Mouse (Mus musculus): ENCODE measurements around the gene Cdhr4. TPM values are rescaled to one million over a fixed set of nuclear protein-coding genes. Genes with fewer than 3 reads are reported as not detected.

The Cdhr4 gene
- polyA plus RNA-seq, 1 experiment, result 7.3 TPM

DNA sequence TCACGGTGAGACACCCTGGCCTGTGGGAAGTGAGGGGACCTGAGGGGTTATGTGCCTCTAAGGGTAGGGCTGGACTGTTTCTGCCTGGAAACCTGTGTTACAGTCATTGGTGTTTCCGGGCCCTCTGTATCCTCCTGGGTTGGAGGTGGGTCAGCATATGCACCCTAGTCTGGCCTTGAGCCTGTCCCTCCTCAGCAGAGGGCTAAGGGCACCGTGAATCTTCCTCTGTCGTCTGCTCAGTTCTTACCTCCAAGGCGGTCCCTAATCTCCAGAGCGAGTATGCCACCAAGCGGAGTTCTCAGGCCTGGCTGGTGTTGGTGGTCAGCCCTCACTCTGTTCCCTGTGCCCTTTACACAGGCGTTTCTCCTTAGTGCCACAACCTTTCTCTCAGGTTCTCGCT is 29.4 kb upstream of the Cdhr4 start:
- H3K27ac ChIP-seq (ENCODE audit: control insufficient read depth, insufficient read depth, low read length), result no peak overlapping the region
- no peaks in the 10 kb centered on the region; the same call in 1 of the 2 replicates for H3K36me3 ChIP-seq (ENCODE audit: control insufficient read depth, insufficient read depth, low read length)
- H3K4me1 ChIP-seq (replicated peaks; ENCODE audit: control insufficient read depth, insufficient read depth, low read length), result no peaks in the 10 kb centered on the region
- H3K27me3 ChIP-seq (ENCODE audit: control insufficient read depth, insufficient read depth, low read length), result no peaks in the 10 kb centered on the region
- 97% methylated on average over 9 of the region's 9 CpGs for WGBS
- H3K4me3 ChIP-seq (ENCODE audit: control insufficient read depth, insufficient read depth, low read length), result no peak overlapping the region
- no peak for DNase-seq
- no peak for TF ChIP-seq CTCF (IDR thresholded peaks at IDR 0.05; ENCODE audit: borderline replicate concordance, control insufficient read depth, extremely low read depth, insufficient read depth, low read length, poor library complexity)
- no peak for TF ChIP-seq POLR2A (IDR thresholded peaks at IDR 0.05; ENCODE audit: control insufficient read depth, extremely low read depth, insufficient read depth, low read length, poor library complexity)

DNA sequence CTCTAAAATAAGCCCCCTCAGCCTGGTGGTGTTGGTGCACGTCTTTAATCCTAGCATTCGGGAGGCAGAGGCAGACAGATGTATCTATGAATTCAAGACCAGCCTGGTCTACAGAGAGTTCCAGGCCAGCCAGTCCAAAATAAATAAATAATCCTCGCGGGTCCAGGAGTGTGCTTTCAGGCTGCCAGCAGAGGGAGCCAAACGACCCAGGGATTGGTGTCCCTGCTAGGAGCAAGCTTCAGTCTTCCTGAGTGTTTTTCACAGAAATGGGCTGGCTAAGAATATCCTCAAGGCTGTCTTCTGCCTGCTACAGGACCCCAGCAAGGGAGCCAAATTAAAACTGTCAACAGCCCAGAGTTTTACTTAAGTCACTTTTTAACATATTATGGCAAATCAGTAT is 28.6 kb upstream of the Cdhr4 start:
- Histone ChIP-seq H3K27ac (ENCODE audit: control insufficient read depth, insufficient read depth, low read length) (no peak overlapping the region), H3K27me3 (ENCODE audit: control insufficient read depth, insufficient read depth, low read length) (no peaks in the 10 kb centered on the region), H3K36me3 (ENCODE audit: control insufficient read depth, insufficient read depth, low read length) (no peaks in the 10 kb centered on the region), H3K4me1 (replicated peaks; ENCODE audit: control insufficient read depth, insufficient read depth, low read length) (no peaks in the 10 kb centered on the region), H3K4me3 (ENCODE audit: control insufficient read depth, insufficient read depth, low read length) (no peak overlapping the region)
- TF ChIP-seq POLR2A (IDR thresholded peaks at IDR 0.05; ENCODE audit: control insufficient read depth, extremely low read depth, insufficient read depth, low read length, poor library complexity) (no peak), CTCF (IDR thresholded peaks at IDR 0.05; ENCODE audit: borderline replicate concordance, control insufficient read depth, extremely low read depth, insufficient read depth, low read length, poor library complexity) (peak; percentile 81; the same call in 1 of the 2 replicates)
- WGBS, result 17% methylated on average over 5 of the region's 5 CpGs
- DNase-seq, result peak; percentile 66

GRCm38 (mm10) chr9:107964681-107965080 is 27.6 kb upstream of the Cdhr4 start:
- Histone ChIP-seq H3K4me1 (replicated peaks; ENCODE audit: control insufficient read depth, insufficient read depth, low read length) (no peaks in the 10 kb centered on the region), H3K36me3 (ENCODE audit: control insufficient read depth, insufficient read depth, low read length) (no peaks in the 10 kb centered on the region), H3K4me3 (ENCODE audit: control insufficient read depth, insufficient read depth, low read length) (no peak overlapping the region), H3K27ac (ENCODE audit: control insufficient read depth, insufficient read depth, low read length) (no peak overlapping the region), H3K27me3 (ENCODE audit: control insufficient read depth, insufficient read depth, low read length) (no peaks in the 10 kb centered on the region)
- WGBS, result 98% methylated on average over 9 of the region's 9 CpGs
- TF ChIP-seq POLR2A (IDR thresholded peaks at IDR 0.05; ENCODE audit: control insufficient read depth, extremely low read depth, insufficient read depth, low read length, poor library complexity), result no peak
- no peak for TF ChIP-seq CTCF (IDR thresholded peaks at IDR 0.05; ENCODE audit: borderline replicate concordance, control insufficient read depth, extremely low read depth, insufficient read depth, low read length, poor library complexity)
- no peak for DNase-seq

DNA sequence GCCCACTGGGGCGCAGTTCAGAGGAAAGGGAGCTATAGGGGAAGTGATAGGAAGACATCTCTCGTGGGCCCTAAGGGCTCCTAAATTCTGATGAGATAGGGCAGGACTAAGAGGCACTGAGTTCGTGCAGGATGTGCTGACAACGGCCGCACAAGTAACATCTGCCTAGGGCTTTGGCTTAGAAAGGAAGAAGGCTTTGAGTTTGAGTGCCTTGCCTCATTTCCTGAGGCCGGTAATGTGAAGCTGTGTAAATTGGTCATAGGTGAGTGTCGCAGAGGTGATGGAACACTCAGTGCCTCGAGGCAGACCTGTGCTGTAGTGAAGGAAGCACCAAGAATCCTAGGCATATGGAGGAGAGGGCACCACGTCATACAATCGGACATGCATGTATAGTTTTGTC is 25.6 kb upstream of the Cdhr4 start:
- H3K27ac ChIP-seq (ENCODE audit: control insufficient read depth, insufficient read depth, low read length), result no peak overlapping the region
- H3K36me3 ChIP-seq (ENCODE audit: control insufficient read depth, insufficient read depth, low read length), result no peaks in the 10 kb centered on the region
- H3K27me3 ChIP-seq (ENCODE audit: control insufficient read depth, insufficient read depth, low read length), result no peaks in the 10 kb centered on the region
- WGBS, result 53% methylated on average over 10 of the region's 10 CpGs
- TF ChIP-seq CTCF (IDR thresholded peaks at IDR 0.05; ENCODE audit: borderline replicate concordance, control insufficient read depth, extremely low read depth, insufficient read depth, low read length, poor library complexity) (no peak), POLR2A (IDR thresholded peaks at IDR 0.05; ENCODE audit: control insufficient read depth, extremely low read depth, insufficient read depth, low read length, poor library complexity) (no peak)
- no peak overlapping the region for H3K4me3 ChIP-seq (ENCODE audit: control insufficient read depth, insufficient read depth, low read length)
- H3K4me1 ChIP-seq (replicated peaks; ENCODE audit: control insufficient read depth, insufficient read depth, low read length), result peaks cover 2% of the 10 kb centered on the region; the same call in 1 of the 2 replicates
- no peak for DNase-seq

DNA sequence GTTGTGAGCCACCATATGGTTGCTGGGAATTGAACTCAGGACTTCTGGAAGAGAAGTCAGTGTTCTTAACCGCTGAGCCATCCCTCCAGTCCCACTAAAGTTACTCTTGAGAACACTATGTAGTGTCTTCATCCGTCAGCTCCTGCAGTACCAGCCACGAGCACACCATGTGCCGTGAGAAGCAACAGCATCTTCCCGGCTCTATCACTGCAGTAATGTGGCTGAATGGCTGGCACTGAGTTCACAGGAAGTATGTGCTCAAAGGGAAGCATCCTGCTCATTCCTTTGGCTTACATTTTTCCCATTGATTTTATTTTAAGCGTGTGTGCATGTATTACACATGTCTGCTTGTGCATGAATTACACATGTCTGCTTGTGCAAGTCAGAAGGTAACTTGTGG is 24.9 kb upstream of the Cdhr4 start:
- no peaks in the 10 kb centered on the region for H3K27me3 ChIP-seq (ENCODE audit: control insufficient read depth, insufficient read depth, low read length)
- no peaks in the 10 kb centered on the region for H3K36me3 ChIP-seq (ENCODE audit: control insufficient read depth, insufficient read depth, low read length)
- H3K4me3 ChIP-seq (ENCODE audit: control insufficient read depth, insufficient read depth, low read length), result no peak overlapping the region
- H3K27ac ChIP-seq (ENCODE audit: control insufficient read depth, insufficient read depth, low read length), result no peak overlapping the region
- peaks cover 3% of the 10 kb centered on the region; the same call in 1 of the 2 replicates for H3K4me1 ChIP-seq (replicated peaks; ENCODE audit: control insufficient read depth, insufficient read depth, low read length)
- TF ChIP-seq POLR2A (IDR thresholded peaks at IDR 0.05; ENCODE audit: control insufficient read depth, extremely low read depth, insufficient read depth, low read length, poor library complexity) (no peak), CTCF (IDR thresholded peaks at IDR 0.05; ENCODE audit: borderline replicate concordance, control insufficient read depth, extremely low read depth, insufficient read depth, low read length, poor library complexity) (no peak)
- no peak for DNase-seq
- 95% methylated on average over 6 of the region's 6 CpGs for WGBS

GRCm38 (mm10) chr9:107968531-107968930 is 23.8 kb upstream of the Cdhr4 start:
- WGBS, result 96% methylated on average over 7 of the region's 7 CpGs
- DNase-seq, result no peak
- H3K4me1 ChIP-seq (replicated peaks; ENCODE audit: control insufficient read depth, insufficient read depth, low read length), result peaks cover 3% of the 10 kb centered on the region; the same call in 1 of the 2 replicates
- H3K4me3 ChIP-seq (ENCODE audit: control insufficient read depth, insufficient read depth, low read length), result no peak overlapping the region
- no peak overlapping the region for H3K27ac ChIP-seq (ENCODE audit: control insufficient read depth, insufficient read depth, low read length)
- no peaks in the 10 kb centered on the region for H3K36me3 ChIP-seq (ENCODE audit: control insufficient read depth, insufficient read depth, low read length)
- H3K27me3 ChIP-seq (ENCODE audit: control insufficient read depth, insufficient read depth, low read length), result no peaks in the 10 kb centered on the region
- TF ChIP-seq CTCF (IDR thresholded peaks at IDR 0.05; ENCODE audit: borderline replicate concordance, control insufficient read depth, extremely low read depth, insufficient read depth, low read length, poor library complexity) (no peak), POLR2A (IDR thresholded peaks at IDR 0.05; ENCODE audit: control insufficient read depth, extremely low read depth, insufficient read depth, low read length, poor library complexity) (no peak)

DNA sequence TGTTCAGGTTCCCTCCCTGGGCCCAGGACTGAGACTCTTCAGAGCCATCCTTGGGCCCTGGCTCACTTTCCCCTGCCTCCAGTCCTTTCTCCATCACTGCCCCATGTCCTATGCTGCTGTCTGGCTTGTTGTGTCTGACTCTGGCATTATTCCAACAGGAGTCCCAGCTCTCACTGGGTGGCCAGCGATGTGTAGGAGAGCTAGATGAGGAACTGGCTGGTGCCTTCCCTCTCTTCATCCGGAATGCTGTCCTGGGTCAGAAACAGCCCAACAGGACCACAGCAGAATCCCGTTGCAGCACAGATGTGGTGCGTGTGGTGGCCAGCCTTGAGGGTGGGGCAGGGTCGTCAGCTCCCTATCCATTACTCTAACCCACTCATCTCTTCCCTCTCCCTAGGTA is 22.0 kb upstream of the Cdhr4 start:
- TF ChIP-seq POLR2A (IDR thresholded peaks at IDR 0.05; ENCODE audit: control insufficient read depth, extremely low read depth, insufficient read depth, low read length, poor library complexity) (no peak), CTCF (IDR thresholded peaks at IDR 0.05; ENCODE audit: borderline replicate concordance, control insufficient read depth, extremely low read depth, insufficient read depth, low read length, poor library complexity) (no peak)
- 88% methylated on average over 5 of the region's 5 CpGs for WGBS
- H3K36me3 ChIP-seq (ENCODE audit: control insufficient read depth, insufficient read depth, low read length), result no peaks in the 10 kb centered on the region
- H3K27ac ChIP-seq (ENCODE audit: control insufficient read depth, insufficient read depth, low read length), result no peak overlapping the region
- no peaks in the 10 kb centered on the region for H3K27me3 ChIP-seq (ENCODE audit: control insufficient read depth, insufficient read depth, low read length)
- H3K4me3 ChIP-seq (ENCODE audit: control insufficient read depth, insufficient read depth, low read length), result no peak overlapping the region
- H3K4me1 ChIP-seq (replicated peaks; ENCODE audit: control insufficient read depth, insufficient read depth, low read length), result peaks cover 9% of the 10 kb centered on the region
- no peak for DNase-seq

All from thymus, adult 2 months (tissue).